Mouse (Mus musculus) right cerebral cortex, postnatal 4 days (tissue): ENCODE measurements at regions not wholly inside any gene's neighbourhood (a gene's known extent, or its start where the extent isn't known, plus 50 kb on each side); places are given as distances from the start of the nearest gene placed in this dataset.
A peak's percentile ranks its signal among the peaks of the same experiment; 100 is the strongest.

Experiments used
- DNase-seq: peaks from one replicate; pipeline ENCODE4 v3.0.0-alpha.2; 2022

DNA sequence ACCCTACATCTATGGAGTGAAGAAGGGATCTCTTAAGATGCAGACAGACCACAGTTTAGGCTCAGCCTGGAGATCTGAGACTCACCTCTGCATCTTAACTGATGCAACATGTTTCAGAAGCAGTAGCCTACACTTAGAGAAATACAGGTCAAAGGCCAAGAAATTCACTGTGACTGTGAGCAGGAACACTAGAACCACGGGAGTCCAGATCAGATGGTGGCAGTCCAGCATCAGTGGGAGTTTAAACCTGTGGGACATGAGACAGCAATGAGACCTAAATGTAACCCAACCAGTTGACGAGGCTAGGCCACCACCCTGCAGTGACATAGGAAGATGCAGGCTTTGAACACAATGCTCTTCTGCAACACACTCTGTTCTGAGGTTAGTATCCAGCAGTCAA lies 511.1 kb upstream of the Mgmt start:
- DNase-seq: no peak

DNA sequence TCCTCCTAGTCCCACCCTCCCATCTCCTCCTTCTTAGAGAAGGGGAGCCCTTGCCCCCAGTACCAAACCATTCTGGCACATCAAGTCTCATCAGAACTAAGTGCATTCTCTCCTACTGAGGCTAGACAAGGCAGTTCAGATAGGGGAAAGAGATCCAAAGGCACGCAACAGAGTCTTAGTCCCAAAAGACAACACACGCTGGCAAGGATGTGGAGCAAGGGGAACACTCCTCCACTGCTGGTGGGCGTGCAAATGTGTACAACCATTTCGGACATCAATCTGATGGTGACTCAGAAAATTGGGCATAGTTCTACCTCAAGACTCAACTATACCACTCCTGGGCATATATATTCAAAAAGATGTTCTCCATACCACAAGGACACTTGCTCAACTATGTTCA lies 506.7 kb upstream of the Mgmt start:
- DNase-seq: no peak

DNA sequence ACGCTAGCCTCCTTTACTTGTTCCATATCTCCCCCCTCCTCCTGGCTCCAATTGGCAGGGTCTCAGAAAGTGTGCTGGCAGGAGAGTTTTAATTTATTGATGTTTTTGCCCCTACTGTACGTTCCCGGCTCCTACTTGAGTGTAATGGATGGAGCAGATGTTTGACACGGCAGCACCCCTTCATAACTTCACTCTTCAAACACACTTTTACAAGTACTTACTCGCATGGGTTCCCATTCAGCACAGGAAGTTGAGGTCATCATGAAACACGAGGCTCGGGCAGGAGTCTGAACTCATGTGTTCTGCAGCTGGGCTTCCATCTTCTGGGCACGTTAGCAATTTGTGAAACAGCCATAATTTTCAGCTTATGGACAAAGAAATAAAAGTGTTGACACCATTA lies 504.3 kb upstream of the Mgmt start:
- no peak for DNase-seq

DNA sequence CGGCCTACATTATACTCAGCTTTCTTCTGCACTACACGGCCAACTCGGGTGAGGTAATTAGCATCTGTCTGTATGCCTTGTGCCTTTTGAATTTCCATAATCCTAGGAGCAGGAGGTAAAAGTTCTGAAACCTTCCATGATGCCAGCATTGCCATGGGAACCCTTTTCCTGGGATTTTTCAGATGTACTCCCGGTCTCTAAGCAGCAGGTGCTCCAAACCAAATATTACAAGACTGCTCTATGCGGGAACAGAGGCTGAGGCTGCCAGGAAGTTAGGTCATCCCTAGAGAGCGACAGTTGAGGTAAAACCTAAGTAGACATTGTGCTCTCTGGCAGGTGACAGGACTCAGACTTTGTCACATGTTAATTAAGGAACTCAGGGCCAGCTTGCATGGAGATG lies 501.0 kb upstream of the Mgmt start:
- no peak for DNase-seq

DNA sequence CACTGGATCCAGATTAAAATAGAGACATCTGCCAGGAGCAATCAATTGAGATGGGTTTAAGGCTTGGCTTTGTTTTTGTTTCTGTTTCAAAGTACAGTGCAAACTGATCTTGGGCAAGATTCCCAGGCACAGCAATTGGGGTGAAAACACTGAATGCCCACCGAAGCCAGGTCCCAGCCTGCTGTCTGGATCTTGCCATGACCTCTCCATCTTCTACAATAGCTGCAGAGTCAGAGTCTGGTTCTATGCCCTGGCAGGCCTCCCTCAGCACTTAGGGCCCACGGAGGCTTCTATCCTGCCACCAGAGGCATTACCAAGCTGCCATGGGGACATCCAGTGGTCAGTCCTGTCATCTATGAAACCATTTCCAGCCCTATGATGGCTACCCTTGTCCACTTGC lies 498.6 kb upstream of the Mgmt start:
- peak; percentile 23 for DNase-seq

DNA sequence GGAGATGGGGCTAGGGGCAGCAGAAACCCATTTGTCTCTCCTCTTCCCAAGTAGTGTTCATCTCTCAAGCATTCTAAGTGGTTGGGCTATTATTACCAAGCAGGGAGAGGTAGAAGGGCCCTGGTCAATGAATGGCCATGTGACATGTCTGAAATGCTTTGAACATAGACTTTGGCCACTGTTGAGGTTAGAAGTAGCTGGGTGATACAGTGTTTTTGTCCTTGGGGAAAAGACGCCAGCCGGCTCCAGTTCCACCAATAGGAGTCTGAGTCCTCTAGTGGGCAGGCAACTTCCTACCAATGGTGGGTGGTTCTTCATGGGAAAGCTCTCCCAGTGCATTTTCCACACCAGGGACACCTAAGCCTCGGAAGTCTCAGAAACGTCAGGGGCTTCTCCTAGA lies 497.3 kb upstream of the Mgmt start:
- DNase-seq: no peak

DNA sequence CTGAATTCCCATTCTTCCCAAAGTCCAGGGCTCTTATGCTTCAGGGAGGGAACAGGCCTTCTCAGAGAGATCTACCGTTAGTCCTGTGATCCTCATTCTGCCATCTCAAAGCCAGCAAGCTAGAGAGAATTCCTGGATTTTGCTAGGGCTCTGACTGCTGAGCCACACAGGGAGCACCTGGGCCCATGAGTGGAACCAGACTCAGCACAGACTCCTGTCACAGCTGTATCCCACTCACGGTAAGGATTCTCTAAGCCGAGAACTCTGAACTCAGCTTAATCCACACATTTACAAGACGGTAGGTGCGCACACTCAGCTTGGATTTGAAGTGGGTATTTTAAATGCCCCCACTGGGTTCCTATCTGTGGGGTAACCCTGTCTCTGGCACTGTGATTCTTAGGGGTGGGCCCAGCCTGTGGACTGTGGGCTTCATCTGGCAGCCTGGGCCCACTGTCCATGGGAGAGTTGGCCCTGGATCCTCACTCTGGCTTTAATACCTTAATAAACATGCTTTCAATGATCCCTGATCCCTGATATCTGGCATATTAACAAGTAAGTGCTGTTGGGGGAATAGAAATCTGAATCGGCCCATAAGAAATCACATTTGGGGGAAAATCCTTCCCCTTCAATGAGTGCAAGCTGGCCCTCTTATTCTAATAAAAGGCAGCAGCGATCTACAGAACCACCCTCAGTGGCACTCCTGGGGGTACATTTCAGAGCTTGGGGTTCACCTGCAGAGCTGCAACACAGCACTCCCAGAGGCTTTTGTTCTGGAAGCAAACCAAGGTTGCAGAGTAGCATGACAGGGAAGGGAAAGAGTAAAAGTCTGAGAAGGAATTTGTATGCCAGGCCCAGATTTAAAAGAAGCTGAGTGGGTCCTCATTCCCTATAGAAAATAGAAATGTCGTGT lies 491.5 kb upstream of the Mgmt start:
- no peak for DNase-seq

DNA sequence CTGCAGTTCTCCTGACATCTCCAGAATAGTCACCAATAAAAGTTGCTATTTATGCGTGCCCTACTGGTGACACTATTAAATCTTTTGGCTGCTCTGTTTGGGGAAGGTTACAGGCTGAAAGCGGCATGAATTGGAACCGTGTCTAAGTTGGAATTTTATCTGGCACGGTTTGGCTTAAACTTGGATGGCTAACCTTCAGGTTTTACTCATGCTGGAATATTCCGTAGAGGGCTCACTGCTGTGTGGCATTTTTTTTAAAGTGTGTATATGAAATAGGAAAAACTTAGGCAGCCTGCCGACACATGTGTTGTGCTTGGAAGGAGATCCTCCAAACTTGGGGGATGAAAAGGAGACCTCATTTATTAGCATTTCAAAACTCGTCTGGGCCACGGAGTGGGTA lies 489.0 kb upstream of the Mgmt start:
- DNase-seq: no peak

DNA sequence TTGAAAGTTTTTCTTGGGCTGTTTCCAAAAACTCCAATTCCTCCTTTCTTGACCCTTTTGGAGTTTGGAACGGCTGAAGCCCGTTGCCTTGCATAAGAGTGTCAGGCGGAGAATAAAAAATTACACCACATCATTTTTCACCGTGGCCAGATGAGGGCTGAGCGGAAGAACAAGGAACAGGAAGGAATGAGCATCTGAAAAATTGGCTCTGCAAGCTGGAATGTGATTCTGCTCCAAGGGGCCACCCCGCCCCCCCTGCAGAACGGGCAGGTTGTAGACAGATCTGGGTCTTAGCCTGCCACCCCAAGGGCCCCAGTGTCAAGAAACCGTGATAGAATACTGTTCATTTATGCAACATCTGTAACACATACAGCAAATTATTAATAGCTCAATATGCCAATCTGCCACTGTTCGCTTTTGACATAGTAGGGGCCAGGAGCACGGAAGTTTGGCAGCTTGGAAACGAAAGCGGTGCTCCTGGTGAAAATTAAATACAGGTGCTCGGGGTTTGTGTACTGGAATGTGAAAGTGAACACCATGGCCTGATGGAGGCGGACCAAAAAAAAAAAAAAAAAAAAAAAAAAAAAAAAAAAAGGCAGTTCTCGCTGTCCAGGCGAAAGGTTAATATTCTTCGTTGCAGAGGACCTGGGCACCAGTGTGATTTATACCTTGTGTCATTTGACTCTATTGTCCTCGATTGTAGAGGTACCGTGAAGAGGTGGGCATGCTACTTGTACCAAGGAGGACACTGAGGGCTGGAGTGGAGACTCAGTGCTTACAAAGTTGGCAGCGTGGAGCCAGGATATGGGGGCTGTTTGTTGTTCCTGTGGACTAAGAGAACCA lies 487.9 kb upstream of the Mgmt start:
- no peak for DNase-seq

DNA sequence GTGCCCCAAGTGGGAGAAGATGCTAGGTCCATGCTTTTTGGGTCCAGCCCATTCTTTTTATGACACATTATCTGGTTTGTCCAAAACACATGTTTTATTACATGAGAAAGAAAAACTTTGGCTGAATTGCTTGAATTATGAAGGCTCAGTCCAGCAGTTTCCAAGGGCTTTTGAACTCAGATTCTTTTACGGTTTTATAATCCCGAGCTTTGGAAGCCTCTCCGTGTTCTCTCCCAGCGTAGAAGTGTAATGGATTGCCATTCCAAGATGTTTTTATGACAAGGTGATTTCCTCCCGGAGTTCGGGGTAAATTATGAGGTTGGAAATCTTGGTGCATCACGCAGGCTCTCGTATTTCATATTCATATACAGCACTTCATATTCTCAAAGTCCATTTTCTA lies 479.6 kb upstream of the Mgmt start:
- DNase-seq: no peak

DNA sequence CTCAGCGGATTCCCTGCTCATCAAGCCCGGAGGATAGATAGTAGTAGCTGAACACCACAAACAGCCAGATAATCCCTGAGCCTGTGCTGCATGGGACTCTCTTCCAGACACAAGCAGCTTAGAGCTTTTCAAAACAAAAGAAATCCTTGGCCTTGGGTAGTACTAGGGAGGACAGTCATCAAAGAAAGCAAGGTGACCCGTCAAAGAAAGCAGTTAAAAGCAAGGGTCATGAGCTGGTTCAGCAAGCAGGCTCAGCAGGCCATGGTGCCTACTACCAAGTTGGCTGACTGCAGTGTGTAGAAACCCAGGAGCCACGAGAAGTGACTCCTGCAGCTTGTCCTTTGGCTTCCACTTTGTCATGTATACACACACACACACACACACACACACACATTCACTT lies 477.1 kb upstream of the Mgmt start:
- no peak for DNase-seq

DNA sequence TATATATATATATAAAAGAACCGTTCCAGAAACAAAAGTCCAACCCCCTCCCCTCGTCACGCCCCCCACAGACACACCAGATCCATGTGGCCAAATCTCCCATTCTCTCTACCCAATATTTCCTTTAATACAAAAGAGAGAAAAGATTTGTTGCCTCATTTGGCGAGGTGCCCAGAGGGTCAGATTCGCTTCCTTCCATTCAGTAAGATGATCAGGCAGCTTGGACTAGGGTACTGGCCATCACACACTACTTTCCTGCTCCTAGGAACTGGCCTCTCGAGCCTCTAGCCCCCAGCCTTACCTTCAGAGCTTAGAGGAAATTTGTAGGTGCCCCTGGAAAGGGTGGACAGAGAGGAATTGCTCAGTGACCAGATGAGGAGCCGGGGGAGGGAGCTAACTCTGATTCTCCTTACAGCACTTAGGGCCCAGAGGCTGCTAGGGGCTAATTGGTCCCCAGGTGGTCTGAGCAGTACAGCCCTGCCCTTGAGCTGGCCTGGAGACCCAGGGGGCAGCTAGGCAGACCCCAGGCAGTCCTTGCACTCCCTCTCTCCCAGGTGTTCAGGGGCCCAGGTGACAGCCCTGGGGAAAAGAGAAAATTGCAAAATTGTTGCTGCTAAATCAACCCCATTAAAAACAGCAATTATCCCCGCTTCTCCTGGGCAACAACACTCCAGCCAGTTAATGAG lies 470.4 kb upstream of the Mgmt start:
- no peak for DNase-seq

DNA sequence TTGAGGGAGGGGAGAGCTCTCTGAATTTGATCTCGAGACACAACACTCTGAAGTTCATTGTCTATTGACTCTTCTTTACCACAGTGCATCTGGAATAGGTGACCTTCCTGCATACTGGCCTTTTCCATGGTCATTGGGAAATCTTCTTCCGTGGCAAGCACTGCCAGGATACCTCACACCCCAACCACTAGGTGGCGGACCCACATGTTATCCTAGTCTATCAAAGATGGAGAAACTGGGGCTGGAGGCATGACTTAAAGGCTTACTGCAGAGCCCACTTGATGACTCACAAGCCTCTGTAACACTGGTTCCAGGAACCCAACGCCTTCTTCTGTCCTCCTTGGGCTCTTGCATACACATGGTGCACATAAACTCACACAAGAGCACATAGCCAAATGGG lies 467.2 kb upstream of the Mgmt start:
- DNase-seq: no peak

DNA sequence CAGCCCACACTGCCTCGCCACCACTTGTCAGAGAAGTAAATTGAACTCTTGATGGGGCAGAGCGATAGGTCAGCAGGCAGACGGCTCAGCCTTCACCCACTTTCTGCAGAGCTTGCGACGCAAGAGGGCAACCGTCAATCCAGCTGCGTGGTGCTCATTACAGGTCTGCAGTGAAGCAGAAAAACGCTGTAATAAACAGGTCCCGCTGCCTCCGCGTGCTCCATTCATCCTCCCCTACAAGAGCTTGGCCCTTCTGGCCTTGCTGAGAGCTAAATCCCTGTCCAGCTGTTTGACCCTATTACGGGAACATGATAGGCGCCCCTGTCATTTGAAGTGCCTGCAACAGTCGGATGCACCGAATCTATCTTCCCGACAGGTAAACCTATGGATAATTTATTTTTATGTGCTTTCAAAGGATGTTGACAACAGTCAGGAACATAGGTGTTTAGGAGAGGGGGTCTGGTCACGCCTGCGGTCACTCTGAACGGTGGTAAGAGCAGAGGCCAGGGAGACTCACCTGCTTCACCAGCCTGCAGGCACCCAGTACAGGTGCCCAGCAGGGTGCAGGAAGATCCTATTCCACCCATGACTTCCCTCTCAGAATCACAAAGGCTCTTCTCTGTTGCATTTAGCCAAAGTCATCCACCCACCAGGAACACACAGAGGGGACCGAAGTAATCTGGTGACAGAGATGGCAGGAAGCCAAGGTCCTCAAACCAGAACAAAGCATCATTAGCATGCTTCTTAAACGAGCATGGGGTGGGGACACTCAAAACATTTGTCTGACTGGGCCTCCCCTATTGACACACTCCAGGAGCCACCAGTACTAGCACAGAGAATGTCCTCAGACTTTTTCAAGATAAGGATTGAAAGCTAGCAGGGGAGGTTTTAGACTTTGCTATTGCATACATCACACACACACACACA lies 464.1 kb upstream of the Mgmt start:
- DNase-seq: no peak

DNA sequence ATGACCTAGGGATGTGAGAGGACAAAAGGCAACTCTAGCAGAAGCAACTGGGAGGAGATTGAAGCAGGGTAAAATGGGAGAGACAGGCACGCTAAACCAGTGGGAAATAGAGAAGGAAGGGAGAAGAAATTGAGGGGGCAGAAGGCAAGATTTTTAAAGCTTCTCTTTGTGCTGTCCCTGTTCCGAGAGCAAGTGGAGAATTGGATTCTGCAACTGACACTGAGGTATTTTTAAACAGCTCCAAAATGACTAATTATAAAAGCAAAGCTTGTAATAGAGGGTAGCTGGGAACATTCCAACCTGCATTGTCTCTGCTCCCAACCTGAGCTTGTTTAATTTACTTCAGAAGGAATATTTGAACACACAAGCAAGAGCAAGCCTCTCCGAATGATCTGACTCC lies 460.7 kb upstream of the Mgmt start:
- DNase-seq: no peak

DNA sequence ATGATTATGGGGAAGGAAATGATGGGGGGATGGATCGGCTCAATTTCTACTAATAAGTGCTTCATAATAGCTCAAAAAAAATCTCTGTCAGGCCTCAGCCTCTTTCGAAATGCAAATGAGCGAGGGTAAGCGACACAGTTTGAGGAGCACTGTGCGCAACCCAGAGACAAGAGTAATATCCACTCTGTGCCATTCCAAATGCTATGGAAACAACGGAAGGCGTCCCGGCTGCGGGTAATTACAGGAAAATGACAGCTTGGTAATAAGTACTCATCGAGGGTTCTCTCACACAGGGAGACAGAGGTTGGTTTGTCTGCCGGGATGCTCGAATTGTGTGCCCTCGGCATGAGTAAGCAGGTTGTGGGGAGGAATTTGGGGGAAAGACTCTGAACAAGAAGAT lies 459.9 kb upstream of the Mgmt start:
- DNase-seq: no peak

DNA sequence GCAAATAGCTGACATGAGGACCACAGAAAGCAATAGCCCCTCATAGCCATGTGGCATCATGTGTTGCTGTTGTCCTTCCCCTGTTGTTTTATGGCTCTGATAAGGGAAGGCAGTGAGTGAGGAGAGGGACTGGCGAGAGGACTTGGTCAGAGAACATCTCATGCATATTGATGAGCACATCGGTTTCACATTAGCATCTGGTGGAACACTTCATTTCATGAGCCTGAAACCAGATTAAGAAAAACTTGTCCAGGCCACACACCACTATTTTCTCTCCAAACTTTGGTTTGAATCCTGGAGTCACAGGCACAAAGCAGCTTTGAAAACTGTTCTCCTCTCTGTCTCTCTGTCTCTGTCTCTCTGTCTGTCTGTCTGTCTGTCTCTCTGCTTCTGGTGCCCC lies 451.0 kb upstream of the Mgmt start:
- DNase-seq: no peak

DNA sequence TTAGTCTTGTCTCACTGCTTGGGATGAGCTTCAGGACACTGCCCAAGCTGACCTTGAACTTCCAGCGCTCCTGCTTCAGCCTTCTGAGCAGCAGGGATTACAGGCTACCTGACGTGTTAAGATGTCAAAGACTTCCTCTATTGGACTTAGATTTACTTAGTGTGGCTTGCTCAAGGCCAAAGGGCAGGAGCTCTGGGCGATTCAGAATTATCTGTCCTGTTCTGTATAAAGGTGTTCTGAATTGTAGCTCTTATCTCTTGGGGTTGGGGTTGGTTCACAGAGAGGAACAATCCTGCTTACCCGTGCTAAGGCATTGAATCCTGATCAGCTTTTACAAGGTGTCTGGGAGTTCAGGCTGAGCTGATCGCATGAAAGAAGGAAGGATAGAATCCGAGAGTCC lies 449.3 kb upstream of the Mgmt start:
- DNase-seq: no peak

DNA sequence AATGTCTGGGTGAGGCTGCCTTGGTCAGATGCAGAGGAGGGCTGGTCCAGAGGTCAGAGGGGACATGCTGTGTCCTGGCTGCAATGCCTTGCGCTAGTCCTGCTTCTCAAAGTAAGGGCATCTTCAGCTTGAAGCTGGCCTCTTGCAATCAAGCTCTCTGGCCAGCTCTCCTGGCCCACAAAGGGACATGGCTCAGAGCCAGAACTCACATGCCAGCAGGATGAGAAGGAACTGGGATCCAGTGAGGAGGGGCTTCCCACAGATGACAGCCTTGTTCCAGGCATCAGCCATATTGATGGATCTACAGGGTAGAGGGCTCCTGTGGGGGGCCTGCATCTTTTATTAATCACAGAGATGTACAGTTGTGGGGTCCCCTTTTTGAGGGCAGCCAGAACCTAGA lies 445.1 kb upstream of the Mgmt start:
- DNase-seq: peak; percentile 25

DNA sequence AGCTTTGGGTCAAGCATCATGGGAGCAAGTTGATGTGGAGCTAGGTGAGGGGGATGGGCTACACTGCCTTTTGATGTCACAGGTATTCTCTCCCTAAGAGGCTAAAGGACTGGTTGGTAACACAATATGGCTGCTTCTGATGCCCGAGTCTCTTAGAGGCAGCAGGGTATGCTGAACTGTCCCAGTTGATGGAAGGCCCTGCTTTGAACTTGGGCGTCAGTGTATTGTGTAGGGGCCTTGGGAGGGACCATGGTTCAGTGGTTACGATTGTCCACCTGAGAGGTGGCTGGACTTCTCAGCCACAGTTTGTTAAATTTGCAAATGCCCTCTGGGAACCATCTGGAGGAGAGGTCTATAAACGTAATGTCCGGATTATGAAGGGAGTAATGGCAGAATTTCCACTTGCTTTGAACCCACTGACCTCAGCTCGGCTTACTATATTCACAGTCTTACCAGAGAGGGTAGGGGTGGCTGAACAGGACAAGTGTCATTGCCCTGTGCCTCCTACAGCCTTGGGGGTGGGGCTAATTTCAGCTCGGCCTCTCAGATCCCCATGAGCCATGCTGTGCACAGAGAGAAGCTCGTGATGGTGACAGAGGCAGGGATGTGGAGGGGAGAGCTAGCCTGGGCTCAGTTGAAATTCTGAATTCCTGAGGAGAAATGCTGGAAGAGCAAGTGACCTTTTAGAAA lies 442.6 kb upstream of the Mgmt start:
- DNase-seq: no peak

DNA sequence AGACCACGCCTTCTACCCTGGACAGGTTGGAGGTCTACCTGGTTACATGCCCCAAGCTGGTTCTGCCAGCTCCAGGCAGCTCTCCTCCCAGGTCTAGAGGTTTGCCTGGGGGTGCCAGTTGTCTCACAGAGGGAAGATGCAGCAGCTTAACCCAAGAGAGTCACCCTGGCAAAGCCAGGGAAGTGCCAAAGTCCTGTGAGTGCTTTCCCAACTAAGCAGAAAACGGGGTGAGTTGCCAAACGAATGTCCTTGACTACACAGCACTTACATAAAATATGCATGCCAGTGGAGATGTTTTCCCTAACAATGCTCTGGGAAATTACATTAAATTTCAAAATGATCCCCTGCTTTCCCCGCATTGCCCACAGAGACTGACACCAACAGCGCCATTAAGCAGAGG lies 441.9 kb upstream of the Mgmt start:
- DNase-seq: no peak

DNA sequence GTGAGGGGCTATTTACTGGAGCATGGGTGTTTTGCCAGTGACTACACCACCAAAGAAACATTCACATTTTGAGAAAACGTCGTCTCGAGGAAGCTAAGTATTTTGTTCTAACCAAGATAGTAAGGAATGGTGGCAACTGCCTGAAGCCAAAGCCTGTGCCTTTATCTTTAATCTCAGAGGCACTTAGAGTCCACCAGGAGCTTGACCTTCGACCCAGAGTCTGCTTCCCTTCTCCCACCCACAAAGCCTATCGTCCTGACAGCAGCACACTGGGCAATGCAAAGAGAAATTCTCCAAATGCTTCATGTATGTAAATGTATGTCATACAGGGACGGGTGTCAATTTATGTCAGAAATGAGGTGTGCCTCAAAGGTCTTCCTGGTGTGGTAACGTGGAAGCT lies 437.2 kb upstream of the Mgmt start:
- DNase-seq: no peak
